Mouse (Mus musculus): ENCODE results near the gene Gucy2g.

DNA sequence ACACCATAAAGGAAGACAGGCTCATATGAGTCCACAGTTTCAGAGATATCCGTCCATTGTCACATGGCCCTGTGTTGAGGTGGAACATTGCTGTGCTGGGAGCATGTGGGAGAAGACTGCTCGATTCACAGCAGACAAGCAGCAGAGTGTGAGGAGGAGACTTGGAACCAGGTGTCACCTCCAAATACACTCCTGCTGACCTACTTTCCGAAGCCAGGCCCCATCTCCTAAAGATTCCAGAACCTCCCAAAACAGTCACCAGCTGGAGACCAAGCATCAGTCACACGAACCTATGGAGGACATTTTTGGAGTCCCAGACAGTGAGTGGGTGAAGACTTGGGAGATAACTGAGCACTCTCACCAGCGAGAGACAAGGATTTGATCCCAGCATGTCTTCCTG is 4.5 kb downstream of the Gucy2g start:
- TF ChIP-seq POLR2A (IDR thresholded peaks at IDR 0.05; ENCODE audit: low read depth, low read length) (no peak), CTCF (conservative IDR thresholded peaks at IDR 0.05; ENCODE audit: insufficient read depth, insufficient read length, low read depth, low read length) (no peak)
